ENCODE assay signal across 27 mouse cellular contexts in the genomic region with DNA sequence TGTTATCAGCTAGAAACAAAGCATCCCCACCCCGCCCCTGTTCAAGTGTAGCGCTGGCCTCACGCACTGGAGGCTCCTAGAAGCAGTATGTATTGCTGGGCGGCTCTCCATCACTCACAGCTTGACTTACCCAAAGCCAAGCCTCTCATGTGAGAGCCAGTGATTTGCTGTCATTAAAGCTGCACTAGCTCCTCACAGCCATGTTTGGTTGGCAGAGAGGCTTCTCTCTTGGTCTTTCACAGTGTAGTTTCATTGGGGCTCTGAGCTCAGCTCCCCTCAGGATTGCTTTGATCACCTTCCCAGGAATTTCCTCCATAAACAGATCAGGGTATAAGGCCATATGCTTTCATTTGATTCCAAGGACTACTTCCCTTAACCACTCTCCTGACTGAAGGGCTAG. TPM values are rescaled to one million over a fixed set of nuclear protein-coding genes. Genes with fewer than 3 reads are reported as not detected.
DNase-seq lines count a peak whose midpoint lies in the region; ATAC-seq lines count a peak whose summit lies in the region.
"Had no signal": no experiment of that assay in that cellular context is flagged by ENCODE, and none has a peak within 500 bp of the region (broad histone marks: within the 10 kb centered on the region; RNA-seq: fewer than 3 reads in every experiment).

No protein-coding gene starts in this region.

- no peak for ATAC-seq in hindbrain, embryonic 15.5 days (ENCODE audit: low FRiP score, low read depth)
- ATAC-seq in hindbrain, embryonic 13.5 days (ENCODE audit: low FRiP score), result no peak
- peak; percentile 70 for ATAC-seq in lung, embryonic 16.5 days (ENCODE audit: low read depth)
- peak; percentile 35; the same call in 1 of the 2 replicates for ATAC-seq in stomach, embryonic 16.5 days (ENCODE audit: insufficient read depth, low FRiP score)
- no peak for ATAC-seq in frontal cortex, adult (ENCODE audit: low TSS enrichment)
- ATAC-seq: intestine, embryonic 15.5 days; midbrain, embryonic 16.5 days had no signal

- no peaks in the 10 kb centered on the region for H3K9me3 ChIP-seq in hindbrain, embryonic 15.5 days
- H3K9me3 ChIP-seq in hindbrain, embryonic 13.5 days, result no peaks in the 10 kb centered on the region
- no peaks in the 10 kb centered on the region for H3K9me3 ChIP-seq in lung, embryonic 16.5 days (ENCODE audit: control insufficient read depth, low read length)
- no peaks in the 10 kb centered on the region for H3K9me3 ChIP-seq in stomach, embryonic 16.5 days (replicated peaks; ENCODE audit: control insufficient read depth, low read length)
- H3K9me3 ChIP-seq: heart, embryonic 13.5 days; intestine, embryonic 15.5 days; liver, embryonic 15.5 days; midbrain, embryonic 10.5 days had no signal

- H3K9ac ChIP-seq in hindbrain, embryonic 15.5 days, result no peak overlapping the region
- H3K9ac ChIP-seq in hindbrain, embryonic 13.5 days, result no peak overlapping the region
- H3K9ac ChIP-seq in lung, embryonic 16.5 days (ENCODE audit: low read length), result no peak overlapping the region
- H3K9ac ChIP-seq in stomach, embryonic 16.5 days (ENCODE audit: low read length), result no peak overlapping the region
- H3K9ac ChIP-seq: heart, embryonic 13.5 days; hindbrain, embryonic 14.5 days; intestine, embryonic 15.5 days; liver, embryonic 15.5 days had no signal

- peak; percentile 62 to 66 for DNase-seq in cerebellum, postnatal 14 days
- no peak for DNase-seq in cerebellum, postnatal 4 days (ENCODE audit: low spot score in 2 of 2)
- DNase-seq in lung, adult 18-20 months, result no peak
- DNase-seq: cerebellum, adult 11-12 months; cerebellum, postnatal 36 days; gastrocnemius, postnatal 36 days; heart, adult 2 months; heart, postnatal 14 days; kidney, adult 8-10 months; kidney, postnatal 10 days; layer of hippocampus, postnatal 36 days; liver; right cerebral cortex, postnatal 4 days; thymus, adult 18-20 months; thymus, postnatal 36 days had no signal

- no peak overlapping the region for H3K4me3 ChIP-seq in hindbrain, embryonic 15.5 days
- H3K4me3 ChIP-seq in hindbrain, embryonic 13.5 days, result no peak overlapping the region
- H3K4me3 ChIP-seq in lung, embryonic 16.5 days (ENCODE audit: low read length), result no peak overlapping the region
- no peak overlapping the region for H3K4me3 ChIP-seq in stomach, embryonic 16.5 days (replicated peaks; ENCODE audit: low read length)
- H3K4me3 ChIP-seq: heart, adult 2 months; heart, embryonic 13.5 days; intestine, embryonic 15.5 days; liver, embryonic 15.5 days; midbrain, embryonic 10.5 days had no signal

- H3K36me3 ChIP-seq in hindbrain, embryonic 15.5 days, result peaks cover 54% of the 10 kb centered on the region
- H3K36me3 ChIP-seq in hindbrain, embryonic 13.5 days, result peaks cover 64% of the 10 kb centered on the region
- H3K36me3 ChIP-seq in lung, embryonic 16.5 days (ENCODE audit: control insufficient read depth, insufficient read depth, low read length), result peaks cover 33% of the 10 kb centered on the region
- 0 out of 2 replicates have a peak, but pooled peaks cover 4% of the 10 kb centered on the region for H3K36me3 ChIP-seq in stomach, embryonic 16.5 days (ENCODE audit: control insufficient read depth, insufficient read depth, low read length)

- no peaks in the 10 kb centered on the region for H3K27me3 ChIP-seq in hindbrain, embryonic 15.5 days
- H3K27me3 ChIP-seq in hindbrain, embryonic 13.5 days, result no peaks in the 10 kb centered on the region
- no peaks in the 10 kb centered on the region for H3K27me3 ChIP-seq in lung, embryonic 16.5 days (ENCODE audit: control insufficient read depth, insufficient read depth, low read depth, low read length)
- H3K27me3 ChIP-seq in stomach, embryonic 16.5 days (ENCODE audit: control insufficient read depth, insufficient read depth, low read length), result no peaks in the 10 kb centered on the region
- H3K27me3 ChIP-seq: heart, embryonic 13.5 days; intestine, embryonic 15.5 days; liver, embryonic 15.5 days had no signal

- 71% methylated on average over 4 of the region's 4 CpGs for WGBS in hindbrain, embryonic 15.5 days
- 77% methylated on average over 4 of the region's 4 CpGs for WGBS in hindbrain, embryonic 13.5 days
- 68% methylated on average over 4 of the region's 4 CpGs for WGBS in lung, embryonic 16.5 days
- 58% methylated on average over 4 of the region's 4 CpGs for WGBS in stomach, embryonic 16.5 days

- 0 out of 2 replicates have a peak overlapping the region, but pooled peaks have one; percentile 8 for H3K27ac ChIP-seq in hindbrain, embryonic 15.5 days (replicated peaks)
- H3K27ac ChIP-seq in hindbrain, embryonic 13.5 days, result no peak overlapping the region
- H3K27ac ChIP-seq in lung, embryonic 16.5 days (ENCODE audit: low read length), result no peak overlapping the region
- H3K27ac ChIP-seq in stomach, embryonic 16.5 days (ENCODE audit: low read length), result no peak overlapping the region
- H3K27ac ChIP-seq: heart, adult 2 months; heart, embryonic 13.5 days; hindbrain, embryonic 14.5 days; intestine, embryonic 15.5 days; liver, embryonic 15.5 days; macrophage; midbrain, embryonic 10.5 days had no signal

- H3K4me2 ChIP-seq in hindbrain, embryonic 15.5 days, result no peak overlapping the region
- H3K4me2 ChIP-seq in hindbrain, embryonic 13.5 days, result no peak overlapping the region
- no peak overlapping the region for H3K4me2 ChIP-seq in lung, embryonic 16.5 days (ENCODE audit: low read depth, low read length)
- H3K4me2 ChIP-seq in stomach, embryonic 16.5 days (ENCODE audit: low read depth, low read length), result no peak overlapping the region
- H3K4me2 ChIP-seq: heart, embryonic 13.5 days; hindbrain, embryonic 14.5 days; intestine, embryonic 15.5 days; liver, embryonic 15.5 days had no signal

- peaks cover 13% of the 10 kb centered on the region for H3K4me1 ChIP-seq in hindbrain, embryonic 15.5 days (replicated peaks)
- peaks cover 15% of the 10 kb centered on the region for H3K4me1 ChIP-seq in hindbrain, embryonic 13.5 days (replicated peaks)
- H3K4me1 ChIP-seq in lung, embryonic 16.5 days (replicated peaks; ENCODE audit: control insufficient read depth, insufficient read depth, low read length), result no peaks in the 10 kb centered on the region; the same call in 1 of the 2 replicates
- H3K4me1 ChIP-seq in stomach, embryonic 16.5 days (ENCODE audit: control insufficient read depth, insufficient read depth, low read length), result 0 out of 2 replicates have a peak, but pooled peaks cover 11% of the 10 kb centered on the region

RNA-seq across cellular contexts. Expression of a gene that starts 6.5 kb away (rescaled TPM):
- 91.9 and 103 TPM in 2 replicates for polyA plus RNA-seq in hindbrain, embryonic 15.5 days (2015; fragmentation: Nextera tagmentation; extraction: Ambion mirVana)
- polyA plus RNA-seq in hindbrain, embryonic 13.5 days (2015; fragmentation: Nextera tagmentation; extraction: Ambion mirVana), result 116 and 119 TPM in 2 replicates
- polyA plus RNA-seq in lung, embryonic 16.5 days (2015; fragmentation: Nextera tagmentation; extraction: Ambion mirVana), result 97.3 and 98.8 TPM in 2 replicates
- polyA plus RNA-seq in stomach, embryonic 16.5 days (2015; fragmentation: Nextera tagmentation; extraction: Ambion mirVana), result 76.1 and 94.9 TPM in 2 replicates

RNA-seq across cellular contexts. Expression of a gene that starts 14.3 kb away (rescaled TPM):
- polyA plus RNA-seq in hindbrain, embryonic 15.5 days (2015; fragmentation: Nextera tagmentation; extraction: Ambion mirVana), result 26.1 and 27.5 TPM in 2 replicates
- polyA plus RNA-seq in hindbrain, embryonic 13.5 days (2015; fragmentation: Nextera tagmentation; extraction: Ambion mirVana), result 30.4 and 35.6 TPM in 2 replicates
- polyA plus RNA-seq in lung, embryonic 16.5 days (2015; fragmentation: Nextera tagmentation; extraction: Ambion mirVana), result 18.7 and 19.4 TPM in 2 replicates
- polyA plus RNA-seq in stomach, embryonic 16.5 days (2015; fragmentation: Nextera tagmentation; extraction: Ambion mirVana), result 26.6 and 28.7 TPM in 2 replicates

Comparison
In these comparisons a context has a peak if more than half of its experiments do, and no peak if none do; other contexts are left out.
1. DNase-seq: peak in cerebellum, postnatal 14 days (2 of 2); none in cerebellum, postnatal 4 days (0 of 2) and lung, adult 18-20 months (0 of 2).
2. ATAC-seq: peak in lung, embryonic 16.5 days (single experiment) and stomach, embryonic 16.5 days (single experiment); none in hindbrain, embryonic 15.5 days (single experiment), hindbrain, embryonic 13.5 days (single experiment) and frontal cortex, adult (single experiment).